Mouse (Mus musculus) cerebellum, postnatal 10 days (tissue): ENCODE data around the gene Acsf3.
A peak's percentile ranks its signal among the peaks of the same experiment; 100 is the strongest.

ENCODE experiments used
- DNase-seq, 2 experiments: peaks; one replicate each; pipeline ENCODE4 v3.0.0; 2021; ENCODE audit warnings: mixed read lengths in 2 of 2

Gene Acsf3

DNA sequence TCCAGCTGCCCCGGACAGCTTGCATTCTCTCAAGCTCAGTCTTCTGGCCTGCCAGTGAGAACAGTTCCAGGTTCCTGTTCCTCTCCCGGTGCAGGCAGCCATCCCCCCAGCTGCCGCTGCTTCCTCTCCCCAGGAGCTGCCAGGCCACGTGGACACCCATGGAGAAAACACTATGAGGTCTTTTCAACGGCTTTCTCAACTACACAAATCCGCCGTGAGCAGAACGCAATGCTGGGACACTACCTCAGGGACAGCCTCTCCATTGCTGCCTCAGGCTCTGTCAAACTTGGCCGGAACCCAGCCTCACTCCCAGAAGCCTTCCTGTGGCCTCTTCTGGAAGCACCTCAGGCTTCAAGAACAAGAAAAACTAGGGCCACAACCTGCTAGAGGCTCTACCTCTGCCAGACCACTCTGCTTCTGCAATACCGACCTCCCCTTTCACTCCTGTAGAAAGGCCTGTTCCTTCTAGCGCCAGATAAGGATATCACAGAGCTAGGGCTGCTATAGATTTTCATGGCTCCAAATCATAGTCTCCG is 12.5 kb upstream of the Acsf3 start:
- peak; percentile 44 to 54 for DNase-seq

DNA sequence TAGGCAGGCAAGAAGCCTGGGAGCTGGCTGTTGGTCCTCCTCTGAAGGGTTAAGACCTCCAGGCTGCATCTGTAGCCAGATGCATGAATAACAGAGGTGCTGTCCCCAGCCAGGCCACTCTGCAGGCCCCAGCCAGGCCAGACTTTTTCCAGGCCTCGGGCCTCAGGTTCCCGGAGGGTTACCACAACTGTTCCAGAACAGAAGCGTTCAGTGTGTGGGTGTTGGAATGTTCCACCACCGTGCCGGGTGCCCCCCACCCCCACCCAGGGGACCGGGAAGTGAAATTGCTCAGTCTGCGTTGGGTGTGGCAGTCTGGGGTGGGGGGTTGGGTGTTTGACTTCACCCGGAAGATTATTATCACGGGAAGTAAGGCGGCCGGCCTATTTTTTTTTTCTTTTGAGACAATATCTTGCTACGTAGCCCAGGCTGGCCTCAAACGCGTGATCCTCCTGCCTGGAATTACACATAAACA is 12.0 kb upstream of the Acsf3 start:
- DNase-seq: no peak

DNA sequence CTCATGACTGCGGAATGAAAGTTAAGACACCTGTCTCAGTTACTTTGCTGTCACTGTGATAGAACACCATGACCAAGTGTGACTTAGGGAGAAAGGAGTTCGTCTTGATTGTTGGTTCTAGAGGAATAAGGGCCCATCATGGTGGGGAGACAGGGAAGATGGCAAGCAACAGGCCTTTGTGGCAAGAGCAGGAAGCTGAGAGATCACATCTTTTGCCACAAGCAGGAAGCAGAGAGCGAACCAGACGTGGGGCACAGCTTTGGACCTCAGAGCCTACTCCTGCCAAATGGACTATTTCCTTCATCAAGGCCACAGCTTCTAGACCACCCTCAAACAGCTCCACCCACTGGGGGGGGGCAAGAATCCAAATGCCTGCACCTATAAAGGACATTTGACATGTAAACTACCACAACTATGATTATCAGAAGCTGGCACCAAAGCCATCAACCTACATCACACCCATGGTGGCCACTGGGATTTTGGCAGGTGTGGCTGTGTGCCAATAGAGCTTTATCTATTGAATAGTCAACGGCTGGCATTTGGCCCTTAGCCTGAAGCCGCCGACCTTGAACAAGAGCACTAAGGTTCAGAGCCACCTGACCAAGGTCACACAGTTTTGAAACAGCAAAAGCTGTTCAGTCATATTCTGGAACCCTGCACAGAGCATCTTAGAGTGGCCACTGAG is 10.4 kb upstream of the Acsf3 start:
- no peak for DNase-seq

DNA sequence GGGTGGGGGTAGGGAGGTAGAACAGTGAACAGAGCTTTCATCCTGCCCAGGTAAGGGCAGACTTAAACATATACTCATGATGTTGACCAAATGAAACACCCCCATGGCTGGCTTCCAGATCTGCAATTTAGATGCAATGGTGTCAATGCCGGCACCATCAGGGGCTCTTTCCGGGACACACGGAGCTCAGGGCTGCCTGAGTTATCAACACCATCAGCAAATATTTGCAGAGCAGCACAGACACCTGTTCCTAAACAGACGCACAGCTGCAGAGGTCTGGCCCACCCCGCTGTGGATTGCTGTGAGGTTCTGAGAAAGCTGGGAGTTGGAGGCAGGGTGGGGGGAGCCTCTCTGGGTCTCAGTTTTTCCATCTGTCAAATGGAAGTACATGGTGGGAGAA is 9.1 kb upstream of the Acsf3 start:
- DNase-seq: no peak

DNA sequence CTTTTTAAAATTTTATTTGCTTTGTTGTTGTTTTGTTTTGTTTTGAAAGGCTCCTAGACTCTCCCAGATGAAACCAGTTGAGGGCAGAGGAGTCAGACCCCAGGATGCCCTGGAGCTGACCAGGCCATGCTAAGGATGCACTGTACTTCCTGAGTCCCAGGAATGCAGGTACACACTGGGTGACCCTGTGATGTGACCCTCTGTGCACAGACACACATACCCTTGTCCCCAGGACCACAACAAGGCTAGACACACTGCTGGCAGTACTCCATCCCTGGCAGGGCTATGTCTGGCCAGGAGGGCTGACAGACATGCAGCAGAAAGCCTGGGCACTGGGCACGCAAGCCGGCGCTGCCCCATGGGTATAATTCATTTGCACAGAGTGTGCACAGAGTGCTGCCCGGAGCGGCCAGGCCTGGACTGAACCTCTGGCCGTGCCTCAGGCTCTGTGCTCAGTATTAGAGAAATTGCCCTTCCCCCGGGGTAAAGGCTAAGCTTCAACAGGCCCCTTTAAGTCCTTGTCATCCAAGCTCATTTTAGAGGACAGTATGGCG is 8.6 kb upstream of the Acsf3 start:
- peak; percentile 53 to 72 for DNase-seq

DNA sequence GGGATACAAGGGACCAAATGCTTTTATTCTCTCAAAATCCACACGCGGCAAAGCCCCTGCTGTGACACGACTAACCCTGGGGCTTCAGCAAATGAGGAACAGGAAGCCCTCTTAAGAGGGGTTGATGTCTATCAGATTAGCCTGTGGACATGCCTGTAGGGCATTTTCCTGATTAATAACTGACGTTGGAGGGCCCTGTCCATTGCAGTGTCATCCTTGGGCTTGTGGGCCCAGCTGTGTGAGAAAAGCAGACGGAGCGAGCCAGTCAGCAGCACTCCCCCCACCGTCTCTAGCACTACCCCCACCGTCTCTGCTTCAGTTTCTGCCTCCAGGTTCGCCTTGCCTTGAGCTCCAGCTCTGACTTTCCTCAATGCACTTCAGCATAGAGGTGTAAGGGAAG is 8.1 kb upstream of the Acsf3 start:
- no peak for DNase-seq

DNA sequence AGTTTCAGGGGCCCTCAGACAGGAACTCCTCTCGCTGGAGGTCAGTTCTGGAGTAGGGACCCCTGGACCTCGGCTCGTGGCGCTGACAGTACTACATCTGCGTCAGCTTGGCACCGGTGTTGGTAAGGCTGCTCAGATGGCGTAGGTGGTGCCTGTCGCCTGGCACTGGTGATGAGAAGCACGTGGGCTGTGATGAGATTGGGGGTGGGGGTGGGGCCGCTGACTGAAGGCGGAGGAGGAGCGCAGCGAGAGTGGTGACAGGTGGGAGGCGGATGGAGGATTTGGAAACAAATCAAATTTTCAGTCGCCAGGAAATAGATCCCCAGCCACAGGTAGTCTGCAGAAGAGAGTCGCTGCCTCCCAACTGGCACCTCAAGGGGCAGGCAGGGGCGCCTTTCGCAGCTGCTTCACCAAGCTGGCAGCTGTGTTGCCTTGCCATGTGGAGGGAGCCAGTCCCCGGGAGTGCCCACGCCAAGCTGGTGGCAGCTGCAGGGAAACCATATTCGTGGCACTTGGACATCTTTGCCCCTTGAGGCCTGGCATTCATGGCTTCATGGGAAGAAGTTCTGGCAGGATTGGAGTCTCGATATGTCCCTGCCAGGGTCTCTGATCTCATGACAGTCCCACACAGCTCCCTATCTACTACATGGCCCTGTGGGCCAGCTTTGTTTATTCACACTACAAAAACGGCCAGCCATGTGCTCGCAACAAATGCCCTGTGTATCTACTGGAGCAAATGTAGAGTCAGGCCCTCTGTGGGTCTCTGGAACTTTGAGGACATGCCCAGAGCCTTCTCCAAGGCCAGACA is 5.8 kb upstream of the Acsf3 start:
- DNase-seq: peak; percentile 91 to 92

DNA sequence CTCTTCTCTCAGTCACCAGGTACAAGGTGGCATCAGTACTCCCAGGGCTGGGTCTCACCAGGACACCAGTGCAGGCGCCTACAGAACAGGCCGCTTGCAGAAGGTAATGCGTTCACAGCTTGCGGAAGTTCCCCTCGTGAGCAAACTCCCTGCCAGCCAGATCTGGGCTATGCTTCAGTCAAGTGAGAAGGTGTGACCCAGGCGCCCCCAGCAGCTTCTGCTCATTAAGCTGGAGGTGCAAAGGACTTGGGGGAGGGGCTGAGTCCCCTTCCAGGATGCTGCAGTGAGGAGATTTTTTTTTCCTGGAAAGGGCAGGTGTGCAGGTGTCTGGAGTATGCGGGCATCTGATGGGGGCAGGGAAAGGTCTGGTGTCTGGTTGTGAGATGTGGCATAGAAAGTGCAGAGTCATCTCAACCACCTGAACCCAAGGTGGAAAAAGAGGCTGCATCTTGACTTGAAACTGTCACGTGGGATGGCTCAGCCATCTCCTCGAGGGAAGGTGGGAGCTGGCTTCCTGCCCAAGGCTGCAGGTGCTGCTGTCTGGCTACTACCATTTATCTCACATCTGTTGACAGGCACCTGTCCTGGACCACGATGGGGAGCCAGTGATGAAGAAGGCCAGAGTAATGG is 2.7 kb upstream of the Acsf3 start:
- DNase-seq: no peak

DNA sequence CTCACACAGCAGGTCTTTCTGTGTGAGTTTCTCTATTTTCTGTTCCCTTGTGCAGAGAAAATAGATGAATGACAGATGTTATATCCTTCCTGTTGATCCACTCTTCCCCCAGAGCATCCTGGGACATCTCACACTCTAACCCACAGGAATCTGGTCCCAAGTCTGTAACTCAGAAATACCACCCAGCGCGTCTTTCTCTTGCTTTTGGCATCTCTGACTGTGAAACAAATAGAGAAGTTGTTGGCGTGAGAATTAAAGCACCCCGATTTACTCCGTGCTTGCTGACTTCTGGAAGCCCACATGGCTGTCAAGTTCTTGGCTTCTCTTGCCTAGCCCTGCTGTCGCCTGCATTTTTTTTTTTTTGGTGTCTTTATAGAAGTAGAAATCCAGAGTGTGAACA is 2.4 kb downstream of the Acsf3 start:
- no peak for DNase-seq

DNA sequence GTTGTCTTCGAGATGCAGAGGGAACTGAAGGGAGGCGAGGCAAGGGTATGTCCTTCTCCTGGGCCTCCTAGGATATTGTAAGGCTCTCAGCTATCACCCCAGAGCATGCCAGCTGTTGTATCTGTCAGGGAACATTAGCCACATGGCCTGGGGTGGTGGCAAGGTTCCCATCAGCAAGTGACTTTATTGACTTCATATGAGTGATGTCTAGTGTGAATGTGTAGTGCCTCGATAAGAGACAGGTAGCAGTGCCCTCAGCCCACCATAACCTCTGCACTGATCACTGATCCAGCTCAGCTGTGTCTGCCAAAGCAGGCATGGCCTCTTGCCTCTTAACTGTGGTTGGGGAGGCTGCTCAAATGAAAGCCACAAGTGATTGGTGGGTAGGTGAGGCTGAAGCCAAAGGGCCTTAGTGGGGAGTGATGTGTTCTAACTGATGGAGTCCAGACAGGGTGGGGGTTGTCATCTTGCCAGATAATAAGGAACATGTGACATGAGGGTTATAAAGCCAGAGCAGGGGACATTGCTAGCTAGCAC is 3.5 kb downstream of the Acsf3 start:
- DNase-seq: no peak

DNA sequence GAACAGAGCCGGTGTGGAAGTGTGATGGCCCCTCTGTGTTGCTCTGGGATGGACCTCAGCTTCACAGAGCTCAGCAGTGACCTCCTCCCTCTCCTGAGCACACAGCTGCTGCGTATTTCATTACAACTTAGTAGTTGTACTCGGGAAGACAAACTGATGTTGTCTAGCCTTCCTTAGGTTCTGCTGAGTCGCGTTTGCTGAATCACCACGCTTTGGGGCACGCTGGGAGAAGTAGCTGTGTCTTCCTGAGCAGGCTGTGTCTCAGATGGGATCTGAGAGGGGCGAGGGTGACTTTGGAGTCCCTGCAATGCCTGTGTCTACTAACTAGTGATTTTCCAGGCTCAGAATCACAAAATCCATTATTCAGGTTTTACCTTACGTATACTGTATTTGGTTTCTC is 4.0 kb downstream of the Acsf3 start:
- DNase-seq: no peak

DNA sequence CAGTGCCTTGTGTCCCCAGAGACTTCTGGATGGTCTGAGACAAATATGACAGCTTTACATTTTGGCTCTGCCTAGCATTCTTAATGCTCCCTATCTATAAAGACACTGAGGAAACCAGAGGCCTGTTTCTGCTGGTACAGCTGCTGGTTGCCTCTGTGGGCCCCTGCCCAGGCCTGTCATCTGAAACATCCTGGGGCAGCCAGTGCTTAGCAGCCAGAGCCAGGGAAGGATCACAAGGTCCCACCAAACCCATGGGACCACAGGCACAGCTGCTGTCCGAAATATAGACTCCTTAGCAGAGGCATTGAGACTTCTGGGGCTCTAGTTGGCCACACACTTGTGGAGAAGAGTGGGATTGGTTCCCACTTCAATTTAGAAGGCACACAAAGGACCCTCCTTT is 9.5 kb downstream of the Acsf3 start:
- no peak for DNase-seq

DNA sequence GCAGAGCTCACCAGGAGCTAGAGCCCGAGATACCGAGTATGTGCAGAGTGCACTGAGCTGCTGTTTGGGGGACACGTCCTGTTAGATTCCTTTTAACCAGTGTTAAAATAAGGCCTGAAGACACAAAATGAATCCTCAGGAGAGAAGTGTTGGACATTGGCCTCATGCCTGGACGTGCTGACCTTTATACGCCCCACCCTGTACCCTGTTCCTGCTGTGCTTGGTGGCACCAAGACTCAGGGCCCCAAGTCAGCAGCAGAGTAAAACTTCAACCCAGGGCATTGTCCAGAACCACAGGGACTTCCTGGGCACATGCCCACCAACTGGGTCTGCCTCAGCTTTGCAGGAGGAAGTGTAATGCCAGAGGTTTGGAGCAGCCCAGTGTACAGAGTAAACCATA is 14.5 kb downstream of the Acsf3 start:
- DNase-seq: no peak

DNA sequence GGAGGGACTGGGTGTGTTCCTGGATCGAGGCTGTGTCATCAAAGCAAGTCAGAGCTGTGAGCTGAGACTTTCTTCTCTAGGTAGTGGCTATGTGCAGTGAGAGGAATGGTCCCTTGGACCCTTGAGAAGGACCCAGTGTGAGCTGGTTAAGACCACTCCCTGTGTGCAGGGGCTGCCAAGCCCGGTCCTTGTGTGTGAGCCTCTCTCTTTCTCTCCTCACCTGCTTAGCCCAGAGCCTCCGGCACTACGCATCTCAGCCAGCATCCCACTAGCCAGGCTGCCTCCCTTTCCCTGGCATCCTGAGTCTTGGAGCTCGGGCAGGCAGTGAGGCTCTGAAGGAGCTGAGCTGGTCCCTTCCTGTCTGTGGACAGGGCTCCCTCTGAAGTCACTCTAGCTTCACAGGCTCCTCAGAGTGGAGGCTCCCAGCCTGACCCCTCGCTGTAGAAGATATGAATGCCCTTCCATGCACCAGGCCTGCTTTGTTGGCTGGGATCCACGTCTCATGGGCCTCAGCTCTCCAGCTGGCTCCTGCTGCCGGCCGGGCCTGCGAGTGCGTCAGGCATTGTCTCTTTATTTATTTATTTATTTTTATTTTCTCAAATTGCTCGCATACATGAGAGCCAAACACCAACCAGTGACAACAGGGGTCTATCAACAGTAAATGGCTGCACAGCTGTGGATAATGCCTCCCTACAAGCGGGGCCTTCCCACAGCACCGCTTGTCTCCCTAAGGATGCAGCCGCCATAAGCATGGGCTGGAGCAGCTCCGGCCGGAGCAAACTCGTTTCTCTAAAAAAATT is 18.3 kb downstream of the Acsf3 start:
- DNase-seq: peak; percentile 87 to 89

DNA sequence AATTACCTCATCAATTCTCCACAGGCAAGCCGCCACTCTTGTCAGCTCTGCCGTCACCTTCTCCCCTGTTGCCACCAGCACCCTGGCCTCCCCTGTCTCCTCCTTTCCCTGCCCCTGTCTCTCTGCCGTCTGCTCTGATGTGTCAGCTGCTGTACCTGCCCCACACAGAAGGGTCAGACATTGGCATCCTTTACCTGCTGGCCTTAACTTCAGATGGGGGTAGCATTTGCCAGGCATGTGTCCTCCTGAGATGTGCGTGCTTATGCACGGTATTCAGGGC is 18.8 kb downstream of the Acsf3 start:
- no peak for DNase-seq

DNA sequence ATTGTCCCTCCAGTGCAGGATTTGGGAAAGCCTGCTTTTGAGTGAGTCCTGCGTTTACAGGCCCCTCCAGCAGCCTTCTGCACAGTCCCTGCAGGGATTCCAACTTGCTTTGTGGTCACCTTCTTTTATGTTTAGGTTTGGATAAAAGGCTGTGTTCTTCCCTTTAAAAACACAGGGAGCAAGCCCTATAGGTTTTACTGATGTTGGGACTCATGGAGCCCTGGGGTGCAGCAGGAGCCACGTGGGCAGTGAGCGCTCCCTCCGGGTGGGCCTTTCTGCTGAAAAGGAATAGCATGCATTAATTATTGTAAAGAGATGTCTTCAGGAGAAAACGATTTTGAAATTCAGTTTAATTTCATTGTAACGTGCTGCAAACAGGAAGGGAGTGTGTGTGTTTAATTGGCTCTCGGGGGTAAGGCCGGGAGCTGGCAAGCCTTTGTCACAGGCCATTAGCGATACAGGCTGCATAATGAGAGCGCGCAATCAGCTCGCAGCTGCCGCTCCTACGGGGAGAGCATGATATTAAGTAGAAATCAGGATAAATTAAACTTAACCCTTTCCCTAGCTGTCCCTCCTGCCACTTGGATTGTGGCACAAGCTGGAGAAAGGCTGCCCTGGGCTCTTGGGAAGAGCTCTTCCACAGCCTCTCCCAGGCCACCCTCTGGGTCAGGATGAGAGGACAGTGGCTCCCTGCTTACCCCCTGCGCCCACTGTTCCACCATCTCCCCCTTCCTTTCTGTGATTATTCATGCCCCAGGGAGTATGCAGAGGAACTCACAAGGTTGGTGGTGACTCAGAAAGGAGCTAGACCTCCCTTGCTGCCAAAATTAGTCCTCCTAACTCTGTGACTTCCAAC is 28.8 kb downstream of the Acsf3 start:
- peak; percentile 59 to 67 for DNase-seq

DNA sequence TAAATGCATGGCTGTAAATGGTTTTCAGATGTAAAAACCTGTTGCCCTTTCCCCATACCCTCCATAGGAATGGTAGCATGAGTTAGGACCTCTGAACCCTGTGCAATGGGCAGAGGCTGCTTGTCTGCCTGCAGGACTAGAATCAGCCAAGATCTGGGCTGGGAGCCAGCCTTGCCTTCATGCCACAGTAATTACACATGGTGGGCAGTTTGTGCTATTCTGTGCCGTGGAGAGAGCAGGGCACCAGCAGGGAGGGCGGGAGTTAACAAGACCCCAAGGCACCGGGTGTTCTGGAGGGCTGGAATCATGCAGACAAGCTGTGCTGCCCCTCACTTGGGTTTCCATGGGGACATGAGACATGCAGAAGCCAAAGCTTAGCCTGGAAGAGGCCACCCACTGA is 30.1 kb downstream of the Acsf3 start:
- peak; percentile 94 to 97 for DNase-seq

DNA sequence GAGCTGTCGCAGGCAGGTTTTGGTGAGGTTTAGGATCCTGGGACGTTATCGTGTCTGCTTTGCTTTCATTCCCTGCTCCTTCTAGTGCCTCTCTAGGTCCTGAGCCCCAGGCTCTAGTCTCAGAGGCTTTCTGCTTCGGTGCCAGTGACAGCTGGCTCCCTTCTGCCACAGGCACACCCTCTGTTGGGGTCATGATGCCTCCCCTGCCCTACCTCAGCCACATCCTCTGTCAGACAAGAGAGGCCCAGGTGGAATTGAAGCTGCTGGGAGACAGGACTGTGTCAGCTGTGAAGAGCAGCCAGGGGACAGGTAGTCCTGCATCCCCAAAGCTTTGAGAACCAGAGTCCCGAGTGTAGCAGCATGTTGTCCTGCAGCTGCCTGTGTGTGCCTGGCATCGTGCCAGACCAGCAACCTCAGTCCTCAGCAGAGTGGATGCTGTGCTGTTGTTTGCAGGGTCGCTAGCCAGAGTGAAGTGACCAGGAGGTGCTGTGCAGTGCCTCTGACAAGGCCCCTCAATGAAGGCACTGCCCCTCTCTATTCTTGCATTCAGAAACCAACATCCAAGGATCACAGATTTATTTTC is 31.8 kb downstream of the Acsf3 start:
- peak; percentile 54 to 64 for DNase-seq

DNA sequence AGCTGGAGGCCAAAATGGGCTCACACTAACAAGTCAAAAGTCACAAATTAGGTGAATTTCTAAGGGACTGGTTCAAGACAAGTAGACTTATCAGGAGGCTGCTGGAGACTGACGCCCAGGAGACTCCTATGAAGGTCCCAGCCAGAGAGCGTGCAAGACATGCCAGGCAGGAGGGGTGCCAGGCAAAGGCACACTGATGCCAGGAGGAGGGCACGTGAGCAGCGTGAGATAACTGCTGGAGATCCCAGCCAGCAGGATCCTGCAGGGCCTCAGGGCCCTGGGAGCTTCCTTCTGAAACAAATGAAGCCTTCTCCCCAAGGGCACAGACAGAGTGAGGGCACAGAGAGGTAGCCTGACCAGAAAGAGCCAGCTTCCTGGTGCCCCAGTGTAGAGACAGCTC is 32.6 kb downstream of the Acsf3 start:
- peak; percentile 47 to 70 for DNase-seq

DNA sequence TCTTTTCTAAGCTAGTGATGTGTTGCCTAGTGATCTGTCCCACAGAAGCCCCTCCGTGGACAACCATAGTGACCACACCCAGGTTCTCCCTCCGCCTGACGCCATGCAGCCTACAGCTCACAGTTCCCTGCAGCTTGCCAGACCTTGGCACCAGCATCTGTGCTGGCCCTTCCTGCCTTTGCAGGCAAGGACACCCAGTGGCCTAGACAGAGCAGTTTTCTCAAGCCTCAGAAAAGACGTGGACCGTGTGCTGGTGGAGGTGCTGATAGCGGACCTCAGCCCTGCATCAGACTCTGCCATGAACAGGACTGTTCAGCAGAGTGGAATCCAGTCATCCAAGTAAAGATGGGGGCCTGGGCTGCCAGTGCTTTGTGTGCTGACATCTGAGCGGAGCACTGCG is 35.1 kb downstream of the Acsf3 start:
- DNase-seq: peak; percentile 74 to 77
